Mouse (Mus musculus) kidney, adult 2 months (tissue): ENCODE results near the gene Zmat3. TPM values are rescaled to one million over a fixed set of nuclear protein-coding genes. Genes with fewer than 3 reads are reported as not detected.
A peak's percentile ranks its signal among the peaks of the same experiment; 100 is the strongest.

Experiments
- DNase-seq: peaks from one replicate; pipeline ENCODE4 v3.0.0; 2021
- H3K27ac ChIP-seq: fragments of 200-500 bp; 2 replicates; pipeline ENCODE4 v1.5.1; 2012; ENCODE audit warnings: low read depth, low read length, control low read depth, inconsistent platforms; ENCODE audit not compliant: insufficient read depth
- H3K27me3 ChIP-seq: fragments of 200-500 bp; replicated peaks from 2 replicates; pipeline ENCODE4 v1.6.1; 2012; ENCODE audit warnings: mild to moderate bottlenecking, moderate library complexity, low read length, inconsistent platforms; ENCODE audit not compliant: control insufficient read depth, insufficient read depth
- H3K36me3 ChIP-seq: fragments of 200-500 bp; 2 replicates; pipeline ENCODE4 v1.6.1; 2012; ENCODE audit warnings: mild to moderate bottlenecking, moderate library complexity, low read length, inconsistent platforms; ENCODE audit not compliant: control insufficient read depth, insufficient read depth
- H3K4me1 ChIP-seq: fragments of 200-500 bp; 2 replicates; pipeline ENCODE4 v1.6.1; 2011; ENCODE audit warnings: low read length; ENCODE audit not compliant: control insufficient read depth, insufficient read depth
- H3K4me3 ChIP-seq: fragments of 200-500 bp; 2 replicates; pipeline ENCODE4 v1.5.1; 2011; ENCODE audit warnings: mild to moderate bottlenecking, low read depth, low read length, control low read depth; ENCODE audit not compliant: insufficient read depth
- CTCF ChIP-seq: fragments of 200-500 bp; conservative IDR thresholded peaks from 2 replicates; pipeline ENCODE4 v1.5.1; 2011; ENCODE audit warnings: low read depth, mild to moderate bottlenecking, control low read depth, low read length, moderate library complexity, mixed read lengths; ENCODE audit not compliant: insufficient read depth, insufficient read length
- POLR2A ChIP-seq: fragments of 200-500 bp; IDR thresholded peaks from one replicate; pipeline ENCODE4 v1.6.1; 2011; ENCODE audit warnings: low read depth, low read length, control low read depth
- WGBS: fragments of 180-500 bp; shearing (Covaris S2); methylation state at CpG from one replicate; pipeline ENCODE4 v1.1.7; 2018; 5-methylcytosine and 5-hydroxymethylcytosine counted together
- polyA plus RNA-seq: library from polyadenylated mRNA; depleted of rRNA; stranded (reverse); fragments of >200 nt; gene quantifications from 2 replicates; pipeline ENCODE4 v1.2.3, GENCODE M21; 2012

Zmat3 gene
- polyA plus RNA-seq, 1 experiment: 9.9 TPM

DNA sequence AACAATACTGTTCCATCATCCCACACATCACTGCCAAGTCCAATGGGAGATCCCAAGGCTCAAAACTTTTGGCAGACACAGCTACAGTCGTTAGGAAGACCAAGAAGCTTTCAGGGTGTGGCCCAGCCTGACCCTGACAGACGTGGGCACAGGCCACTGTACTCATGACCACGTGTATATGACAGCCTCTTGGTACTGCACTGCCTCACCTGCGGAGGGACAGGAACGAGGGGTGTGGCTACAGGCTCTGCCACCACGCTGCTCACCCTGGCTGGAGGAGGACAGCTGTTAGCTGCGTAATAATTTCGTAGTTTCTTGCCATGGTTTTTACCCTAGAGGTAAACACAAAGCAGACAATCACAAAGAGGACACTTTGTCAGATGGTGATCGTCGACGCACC, 20.6 kb downstream of the Zmat3 start:
- no peak overlapping the region for H3K4me3 ChIP-seq
- H3K4me1 ChIP-seq: no peaks in the 10 kb centered on the region
- DNase-seq: no peak
- H3K27ac ChIP-seq: no peak overlapping the region
- 83% methylated on average over 11 of the region's 11 CpGs for WGBS
- H3K27me3 ChIP-seq: no peaks in the 10 kb centered on the region
- no peak for TF ChIP-seq CTCF
- TF ChIP-seq POLR2A: no peak
- H3K36me3 ChIP-seq: peaks cover 2% of the 10 kb centered on the region

DNA sequence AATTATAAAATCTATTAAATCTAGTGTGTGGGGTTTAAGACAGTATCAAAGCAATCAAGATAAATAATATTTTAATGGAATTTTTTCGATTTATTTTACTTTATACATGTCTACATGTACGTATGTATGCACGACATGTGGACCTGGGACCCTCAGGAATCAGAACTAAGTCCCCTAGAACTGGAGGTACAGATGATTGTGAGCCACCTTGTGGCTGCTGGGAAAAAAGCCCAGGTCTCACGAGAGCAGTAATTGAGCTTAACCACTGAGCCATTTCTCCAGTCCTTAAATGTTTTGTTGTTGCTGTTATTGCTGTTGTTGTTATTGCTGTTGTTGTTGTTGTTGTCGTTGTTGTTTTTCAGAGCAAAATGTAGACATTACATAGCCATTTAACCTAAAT, 21.0 kb downstream of the Zmat3 start:
- H3K27ac ChIP-seq: no peak overlapping the region
- H3K27me3 ChIP-seq: no peaks in the 10 kb centered on the region
- no peaks in the 10 kb centered on the region for H3K4me1 ChIP-seq
- TF ChIP-seq POLR2A (no peak), CTCF (no peak)
- no peak overlapping the region for H3K4me3 ChIP-seq
- peaks cover 2% of the 10 kb centered on the region for H3K36me3 ChIP-seq
- no peak for DNase-seq
- WGBS: 83% methylated on average over 5 of the region's 5 CpGs

DNA sequence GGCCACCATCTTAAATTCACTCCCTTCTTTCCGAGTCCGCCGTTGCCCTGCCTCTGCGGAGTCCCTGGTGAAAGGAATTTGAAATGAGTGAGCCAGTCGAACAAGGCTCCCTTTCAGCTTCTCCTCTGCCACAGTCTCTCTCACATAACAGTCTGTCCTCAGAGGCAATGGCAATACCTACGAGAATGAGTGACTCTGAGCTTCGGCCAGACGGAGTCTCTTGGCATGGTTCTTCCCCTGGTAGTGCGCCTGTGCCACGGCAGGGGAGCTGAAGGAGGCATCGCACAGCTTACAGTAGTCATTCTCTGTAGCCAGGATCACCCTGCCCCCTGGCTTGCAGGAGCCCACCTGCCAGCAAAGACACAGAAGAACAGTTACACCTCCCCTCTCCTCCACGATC, 22.4 kb downstream of the Zmat3 start:
- H3K4me3 ChIP-seq: no peak overlapping the region
- TF ChIP-seq POLR2A: no peak
- TF ChIP-seq CTCF: no peak
- H3K27ac ChIP-seq: no peak overlapping the region
- no peak for DNase-seq
- peaks cover 2% of the 10 kb centered on the region for H3K36me3 ChIP-seq
- no peaks in the 10 kb centered on the region for H3K27me3 ChIP-seq
- no peaks in the 10 kb centered on the region for H3K4me1 ChIP-seq
- 94% methylated on average over 12 of the region's 12 CpGs for WGBS

DNA sequence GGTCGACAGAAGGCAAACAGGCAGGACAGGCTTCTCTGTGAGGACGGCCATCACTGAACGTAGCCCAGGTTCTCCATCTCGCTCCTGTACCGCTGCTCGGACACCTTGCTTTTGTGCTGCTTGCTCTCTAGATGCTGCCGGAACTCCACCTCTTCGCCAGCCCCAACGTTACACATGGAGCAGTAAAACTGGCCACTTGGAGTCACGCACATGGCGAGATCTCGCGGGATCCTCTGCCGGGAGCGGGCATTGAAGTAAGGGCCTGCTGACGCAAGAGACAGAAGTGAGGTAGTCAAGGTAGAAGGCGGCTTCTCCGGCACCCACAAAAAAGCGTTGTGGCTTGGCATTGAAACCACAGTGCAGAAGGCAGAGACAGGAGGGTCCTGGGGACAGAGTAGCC, 24.4 kb downstream of the Zmat3 start:
- Histone ChIP-seq H3K4me3 (no peak overlapping the region), H3K27ac (no peak overlapping the region), H3K36me3 (peaks cover 2% of the 10 kb centered on the region), H3K27me3 (no peaks in the 10 kb centered on the region), H3K4me1 (no peaks in the 10 kb centered on the region)
- no peak for DNase-seq
- TF ChIP-seq POLR2A: no peak
- no peak for TF ChIP-seq CTCF
- 95% methylated on average over 19 of the region's 19 CpGs for WGBS

DNA sequence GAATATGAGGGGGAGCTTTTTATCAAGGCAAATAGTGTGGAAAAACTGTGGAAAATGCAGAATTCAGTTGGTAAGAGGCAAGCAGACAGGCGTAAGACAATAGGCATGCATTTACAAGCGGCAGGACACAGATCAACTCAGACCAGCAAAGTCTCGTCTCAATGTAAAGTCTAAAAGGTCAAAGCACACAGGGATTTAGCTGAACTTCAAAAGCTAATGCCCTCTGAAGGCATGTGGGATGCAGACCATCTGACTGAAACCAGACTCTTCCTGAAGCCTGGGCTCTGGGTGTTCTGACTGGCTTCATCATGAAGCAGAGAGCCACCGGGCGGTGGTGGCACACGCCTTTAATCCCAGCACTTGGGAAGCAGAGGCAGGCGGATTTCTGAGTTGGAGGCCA, 27.6 kb downstream of the Zmat3 start:
- WGBS: 81% methylated on average over 7 of the region's 7 CpGs

DNA sequence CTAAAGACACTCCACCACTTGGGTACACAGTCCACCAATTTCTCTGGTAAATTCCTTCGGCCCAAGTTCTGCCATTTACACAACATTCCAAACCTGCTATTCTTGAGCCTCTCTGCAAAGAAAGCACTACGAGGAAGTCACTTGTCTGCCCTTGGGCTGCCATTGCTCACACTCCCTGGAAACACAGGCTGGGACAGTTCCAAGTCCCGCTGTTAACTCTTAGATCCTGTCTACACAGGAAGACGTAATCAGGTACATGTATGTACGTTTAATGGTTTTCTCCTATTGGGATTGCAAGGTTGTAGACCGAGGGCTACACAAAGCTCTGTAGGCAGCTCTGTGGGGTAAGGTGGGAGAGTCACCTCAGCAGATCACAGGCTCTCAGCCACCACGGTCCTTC, 28.0 kb downstream of the Zmat3 start:
- Histone ChIP-seq H3K27me3 (no peaks in the 10 kb centered on the region), H3K4me3 (no peak overlapping the region), H3K27ac (no peak overlapping the region), H3K36me3 (peaks cover 2% of the 10 kb centered on the region), H3K4me1 (no peaks in the 10 kb centered on the region)
- TF ChIP-seq POLR2A: no peak
- TF ChIP-seq CTCF: no peak
- 64% methylated on average over 7 of the region's 7 CpGs for WGBS
- peak; percentile 24 for DNase-seq

More for the DNA sequence above, 27.6 kb downstream of the Zmat3 start:
- Histone ChIP-seq H3K4me3 (no peak overlapping the region), H3K27me3 (no peaks in the 10 kb centered on the region), H3K36me3 (peaks cover 2% of the 10 kb centered on the region), H3K27ac (no peak overlapping the region), H3K4me1 (no peaks in the 10 kb centered on the region)
- DNase-seq: no peak
- TF ChIP-seq POLR2A (no peak), CTCF (no peak)

DNA sequence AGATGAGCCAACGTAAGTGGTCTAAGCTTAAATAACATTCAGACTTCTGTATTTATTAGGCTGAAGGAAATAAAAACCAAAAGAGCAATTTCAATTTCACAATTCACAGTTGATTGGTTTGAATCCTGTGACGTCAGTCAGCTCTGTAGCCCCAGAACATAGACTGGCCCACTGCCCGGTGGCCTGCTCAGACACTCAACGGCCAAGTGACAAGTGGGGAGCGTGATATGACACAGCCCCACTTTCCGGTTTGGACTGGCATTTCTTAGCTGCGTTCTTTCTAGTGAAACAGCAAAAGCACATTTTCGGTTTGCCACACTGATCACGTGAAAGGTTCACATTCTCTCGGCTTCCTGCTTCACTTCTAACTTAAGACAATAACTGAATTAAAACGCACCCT, 30.9 kb downstream of the Zmat3 start:
- DNase-seq: peak; percentile 53
- Histone ChIP-seq H3K4me3 (no peak overlapping the region), H3K27me3 (no peaks in the 10 kb centered on the region), H3K27ac (no peak overlapping the region), H3K4me1 (no peaks in the 10 kb centered on the region), H3K36me3 (no peaks in the 10 kb centered on the region)
- TF ChIP-seq CTCF: no peak
- no peak for TF ChIP-seq POLR2A
- 55% methylated on average over 11 of the region's 11 CpGs for WGBS
